In genomic region chr4:100056046-100056445, GRCm38 (mm10) we compare ENCODE assay signal across 21 mouse cellular contexts. TPM values are rescaled to one million over a fixed set of nuclear protein-coding genes. Genes with fewer than 3 reads are reported as not detected.
DNase-seq lines count a peak whose midpoint lies in the region; ATAC-seq lines count a peak whose summit lies in the region.
"Had no signal": no experiment of that assay in that cellular context is flagged by ENCODE, and none has a peak within 500 bp of the region (broad histone marks: within the 10 kb centered on the region; RNA-seq: fewer than 3 reads in every experiment).

No protein-coding gene starts in this region.

- no peaks in the 10 kb centered on the region for H3K4me1 ChIP-seq in midbrain, embryonic 11.5 days (ENCODE audit: control insufficient read depth, insufficient read depth, low read length)
- peaks cover 2% of the 10 kb centered on the region; the same call in 1 of the 2 replicates for H3K4me1 ChIP-seq in midbrain, embryonic 15.5 days
- H3K4me1 ChIP-seq in midbrain, embryonic 16.5 days (ENCODE audit: control insufficient read depth, insufficient read depth, low read length): no peaks in the 10 kb centered on the region
- H3K4me1 ChIP-seq: forebrain, embryonic 12.5 days; hindbrain, embryonic 12.5 days had no signal

- ATAC-seq in cerebellum, adult (ENCODE audit: insufficient number of reproducible peaks, low FRiP score, low TSS enrichment): no peak
- ATAC-seq in midbrain, embryonic 11.5 days (ENCODE audit: low FRiP score): no peak
- no peak for ATAC-seq in midbrain, embryonic 15.5 days (replicated peaks)
- no peak for ATAC-seq in midbrain, embryonic 16.5 days
- ATAC-seq: Patski had no signal

- H3K36me3 ChIP-seq in midbrain, embryonic 11.5 days (ENCODE audit: control insufficient read depth, insufficient read depth, low read length): no peaks in the 10 kb centered on the region
- H3K36me3 ChIP-seq in midbrain, embryonic 15.5 days (replicated peaks): no peaks in the 10 kb centered on the region
- no peaks in the 10 kb centered on the region for H3K36me3 ChIP-seq in midbrain, embryonic 16.5 days (ENCODE audit: control insufficient read depth, insufficient read depth, low read length)
- H3K36me3 ChIP-seq: embryonic facial prominence, embryonic 13.5 days; forebrain, embryonic 12.5 days; hindbrain, embryonic 12.5 days; stomach, embryonic 15.5 days had no signal

- no peak overlapping the region for H3K27ac ChIP-seq in midbrain, embryonic 11.5 days (ENCODE audit: low read depth, low read length)
- no peak overlapping the region for H3K27ac ChIP-seq in midbrain, embryonic 15.5 days
- H3K27ac ChIP-seq in midbrain, embryonic 16.5 days (ENCODE audit: low read length): no peak overlapping the region
- H3K27ac ChIP-seq: embryonic facial prominence, embryonic 13.5 days; forebrain, embryonic 12.5 days; hindbrain, embryonic 12.5 days; stomach, embryonic 15.5 days had no signal

- no peaks in the 10 kb centered on the region for H3K9me3 ChIP-seq in midbrain, embryonic 11.5 days (ENCODE audit: control insufficient read depth, low read length)
- no peaks in the 10 kb centered on the region for H3K9me3 ChIP-seq in midbrain, embryonic 15.5 days
- H3K9me3 ChIP-seq in midbrain, embryonic 16.5 days (replicated peaks; ENCODE audit: control insufficient read depth, low read length, poor library complexity, severe bottlenecking): no peaks in the 10 kb centered on the region
- H3K9me3 ChIP-seq: embryonic facial prominence, embryonic 13.5 days; forebrain, embryonic 12.5 days; hindbrain, embryonic 12.5 days; stomach, embryonic 15.5 days had no signal

- no peaks in the 10 kb centered on the region; the same call in 1 of the 2 replicates for H3K27me3 ChIP-seq in midbrain, embryonic 11.5 days (ENCODE audit: control insufficient read depth, insufficient read depth, low read length)
- H3K27me3 ChIP-seq in midbrain, embryonic 15.5 days (replicated peaks): no peaks in the 10 kb centered on the region
- no peaks in the 10 kb centered on the region for H3K27me3 ChIP-seq in midbrain, embryonic 16.5 days (ENCODE audit: control insufficient read depth, insufficient read depth, low read depth, low read length)
- H3K27me3 ChIP-seq: embryonic facial prominence, embryonic 13.5 days; forebrain, embryonic 12.5 days; hindbrain, embryonic 12.5 days; Patski; stomach, embryonic 15.5 days had no signal

- peak; percentile 44 to 54 for DNase-seq in cerebellum, postnatal 10 days
- DNase-seq in midbrain, embryonic 11.5 days (ENCODE audit: low spot score, missing footprints): peak; percentile 84
- peak; percentile 28 to 35 for DNase-seq in heart, postnatal 36 days
- DNase-seq in yolk sac, embryonic 10.5 days (ENCODE audit: low spot score): peak; percentile 24
- no peak for DNase-seq in left cerebral cortex, postnatal 4 days
- DNase-seq: adrenal gland, adult 8-10 months; cerebellum, adult 9-11 months; kidney, adult 11 months; kidney, postnatal 14 days; lung, adult 2 months; right cerebral cortex, postnatal 4 days; thymus, postnatal 25 days had no signal

- H3K4me3 ChIP-seq in midbrain, embryonic 11.5 days (ENCODE audit: low read depth, low read length): no peak overlapping the region
- no peak overlapping the region for H3K4me3 ChIP-seq in midbrain, embryonic 15.5 days
- H3K4me3 ChIP-seq in midbrain, embryonic 16.5 days (ENCODE audit: low read depth, low read length): no peak overlapping the region
- H3K4me3 ChIP-seq: embryonic facial prominence, embryonic 13.5 days; forebrain, embryonic 12.5 days; hindbrain, embryonic 12.5 days; stomach, embryonic 15.5 days had no signal

- intact Hi-C loops in heart, postnatal 36 days (cut with DNase I): no loop called here
- intact Hi-C loops in left cerebral cortex, postnatal 4 days (cut with DNase I): no loop called here

- H3K4me2 ChIP-seq in midbrain, embryonic 11.5 days: no peak overlapping the region
- no peak overlapping the region for H3K4me2 ChIP-seq in midbrain, embryonic 15.5 days
- H3K4me2 ChIP-seq in midbrain, embryonic 16.5 days (ENCODE audit: low read length): no peak overlapping the region
- H3K4me2 ChIP-seq: embryonic facial prominence, embryonic 13.5 days; forebrain, embryonic 12.5 days; hindbrain, embryonic 12.5 days; stomach, embryonic 15.5 days had no signal

- 67% methylated on average over 9 of the region's 9 CpGs for WGBS in midbrain, embryonic 11.5 days
- WGBS in midbrain, embryonic 15.5 days: 61% methylated on average over 9 of the region's 9 CpGs
- WGBS in midbrain, embryonic 16.5 days: 58% methylated on average over 9 of the region's 9 CpGs

- no peak overlapping the region for H3K9ac ChIP-seq in midbrain, embryonic 11.5 days (ENCODE audit: low read length)
- H3K9ac ChIP-seq in midbrain, embryonic 15.5 days: no peak overlapping the region
- H3K9ac ChIP-seq in midbrain, embryonic 16.5 days (ENCODE audit: low read depth, low read length): no peak overlapping the region
- H3K9ac ChIP-seq: embryonic facial prominence, embryonic 13.5 days; forebrain, embryonic 12.5 days; hindbrain, embryonic 12.5 days; stomach, embryonic 15.5 days had no signal

RNA-seq across cellular contexts. Expression of gene Ror1, which starts 39.5 kb away (rescaled TPM):
- 4.8 TPM in 2 replicates for polyA plus RNA-seq in midbrain, embryonic 11.5 days (2014; fragmentation: Nextera tagmentation; extraction: Ambion mirVana)
- polyA plus RNA-seq in midbrain, embryonic 15.5 days (2015; fragmentation: Nextera tagmentation; extraction: Ambion mirVana): 1.1 and 1.6 TPM in 2 replicates
- 1 to 10 TPM; 4.4 to 5.2 TPM for total RNA-seq in heart, postnatal 36 days (2021)
- 1 to 10 TPM; 1.2 to 1.4 TPM for total RNA-seq in left cerebral cortex, postnatal 4 days (2021)
- 0.83 and 0.84 TPM in 2 replicates for polyA plus RNA-seq in midbrain, embryonic 16.5 days (2015; fragmentation: Nextera tagmentation; extraction: Ambion mirVana)
- total RNA-seq: megakaryocyte progenitor cell, adult 5-6 weeks had no signal
